27 mouse cellular contexts compared by ENCODE assay signal in genomic region chr13:29766377-29766776, GRCm38 (mm10).
DNase-seq lines count a peak whose midpoint lies in the region; ATAC-seq and TF ChIP-seq lines count a peak whose summit lies in the region.
"Had no signal": no experiment of that assay in that cellular context is flagged by ENCODE, and none has a peak within 500 bp of the region (broad histone marks: within the 10 kb centered on the region; RNA-seq: fewer than 3 reads in every experiment).

No protein-coding gene starts in this region.

- intact Hi-C loops in left cerebral cortex, postnatal 14 days (cut with DNase I) = loop anchor here (10.0 kb wide), 1 partner anchor 812 kb away; the partner anchor contains the start of gene Sox4

- H3K27ac ChIP-seq in heart, embryonic 10.5 days = no peak overlapping the region
- H3K27ac ChIP-seq in olfactory bulb, adult 2 months (ENCODE audit: insufficient read depth, low read depth, low read length) = peak overlapping the region; percentile 67; the same call in 1 of the 2 replicates
- H3K27ac ChIP-seq: hindbrain, embryonic 12.5 days; hindbrain, postnatal 0 days; kidney, postnatal 0 days; limb, embryonic 13.5 days; liver, embryonic 12.5 days; midbrain, embryonic 12.5 days had no signal

- TF ChIP-seq POLR2A in olfactory bulb, adult 2 months (IDR thresholded peaks at IDR 0.05; ENCODE audit: insufficient read depth, low read depth, low read length) = no peak

- no peaks in the 10 kb centered on the region for H3K27me3 ChIP-seq in heart, embryonic 10.5 days (ENCODE audit: insufficient read depth, poor library complexity, severe bottlenecking)
- H3K27me3 ChIP-seq: CH12.LX; hindbrain, embryonic 12.5 days; limb, embryonic 13.5 days; liver, embryonic 12.5 days; megakaryocyte, embryonic 14.5 days; midbrain, embryonic 12.5 days had no signal

- ATAC-seq in CD4-positive, CD25-positive, alpha-beta regulatory T cell, adult 4 months = peak; percentile 31
- ATAC-seq: hindbrain, postnatal 0 days; intestine, embryonic 16.5 days; liver, embryonic 12.5 days; liver, postnatal 0 days had no signal

- DNase-seq in heart, adult 11 months = peak; percentile 35
- no peak for DNase-seq in heart, embryonic 10.5 days (ENCODE audit: low spot score)
- peak; percentile 54 for DNase-seq in Muller cell, postnatal 12 days (ENCODE audit: inconsistent ontology term)
- no peak for DNase-seq in left cerebral cortex, postnatal 14 days (ENCODE audit: low spot score in 2 of 2)
- DNase-seq: adrenal gland, adult 8-10 months; B cell, adult 2 months; cerebellum, adult 11-12 months; cerebellum, adult 9-11 months; gastrocnemius, postnatal 14 days; heart, postnatal 36 days; kidney, adult 8-10 months; kidney, postnatal 4 days; liver, postnatal 0 days; lung, postnatal 36 days; right cerebral cortex, postnatal 14 days had no signal

- 77% methylated on average over 8 of the region's 8 CpGs for whole genome bisulfite sequencing in heart, embryonic 10.5 days
- WGBS in olfactory bulb, adult 2 months = 41% methylated on average over 8 of the region's 8 CpGs

- no peak overlapping the region for H3K4me3 ChIP-seq in heart, embryonic 10.5 days
- no peak overlapping the region for H3K4me3 ChIP-seq in olfactory bulb, adult 2 months (ENCODE audit: insufficient read depth, low read depth, low read length)
- H3K4me3 ChIP-seq: erythroblast, embryonic 14.5 days; hindbrain, embryonic 12.5 days; limb, embryonic 13.5 days; liver, embryonic 12.5 days; megakaryocyte, embryonic 14.5 days; midbrain, embryonic 12.5 days had no signal

- H3K36me3 ChIP-seq in heart, embryonic 10.5 days = no peaks in the 10 kb centered on the region
- H3K36me3 ChIP-seq: hindbrain, embryonic 12.5 days; limb, embryonic 13.5 days; liver, embryonic 12.5 days; midbrain, embryonic 12.5 days had no signal

- no peak for TF ChIP-seq CTCF in olfactory bulb, adult 2 months (IDR thresholded peaks at IDR 0.05; ENCODE audit: insufficient read depth, low read depth, low read length)

- peaks cover 13% of the 10 kb centered on the region; the same call in 1 of the 2 replicates for H3K4me1 ChIP-seq in heart, embryonic 10.5 days
- H3K4me1 ChIP-seq in olfactory bulb, adult 2 months (ENCODE audit: control insufficient read depth, insufficient read depth, low read length) = peaks cover 5% of the 10 kb centered on the region; the same call in 1 of the 2 replicates

- H3K9me3 ChIP-seq in heart, embryonic 10.5 days = no peaks in the 10 kb centered on the region
- H3K9me3 ChIP-seq: hindbrain, embryonic 12.5 days; limb, embryonic 13.5 days; liver, embryonic 12.5 days; megakaryocyte, embryonic 14.5 days; midbrain, embryonic 12.5 days had no signal

Comparison
In these comparisons a context has a peak if more than half of its experiments do, and no peak if none do; other contexts are left out.
1. DNase-seq: peak in heart, adult 11 months (single experiment) and Muller cell, postnatal 12 days (single experiment); none in heart, embryonic 10.5 days (single experiment) and left cerebral cortex, postnatal 14 days (0 of 2).